Mouse (Mus musculus): ENCODE data around the gene Olfr1013.

The Olfr1013 gene

DNA sequence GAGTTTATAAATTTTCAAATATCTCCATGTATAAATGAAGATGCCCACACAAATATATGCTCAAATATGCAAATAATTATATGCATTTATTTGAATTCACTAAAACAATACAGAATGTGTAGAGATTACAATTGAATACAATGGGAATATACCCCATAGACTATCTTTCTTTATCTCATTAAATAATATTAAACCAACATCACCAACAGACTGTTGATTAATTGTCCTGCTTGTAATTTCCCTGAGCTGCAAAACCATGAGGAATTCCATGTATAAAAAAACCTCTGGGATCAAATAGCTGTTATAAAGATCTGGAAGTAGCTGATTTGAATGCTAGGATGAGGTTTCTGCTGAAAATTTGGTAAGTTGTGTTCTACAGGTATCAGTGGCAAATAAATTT, at the start of gene Olfr1013:
Olfr1013 (plus strand) TSS at position 301 of the 400 bp plus-strand sequence.
- DNase-seq (ENCODE audit: low read depth, low spot score): no peak

DNA sequence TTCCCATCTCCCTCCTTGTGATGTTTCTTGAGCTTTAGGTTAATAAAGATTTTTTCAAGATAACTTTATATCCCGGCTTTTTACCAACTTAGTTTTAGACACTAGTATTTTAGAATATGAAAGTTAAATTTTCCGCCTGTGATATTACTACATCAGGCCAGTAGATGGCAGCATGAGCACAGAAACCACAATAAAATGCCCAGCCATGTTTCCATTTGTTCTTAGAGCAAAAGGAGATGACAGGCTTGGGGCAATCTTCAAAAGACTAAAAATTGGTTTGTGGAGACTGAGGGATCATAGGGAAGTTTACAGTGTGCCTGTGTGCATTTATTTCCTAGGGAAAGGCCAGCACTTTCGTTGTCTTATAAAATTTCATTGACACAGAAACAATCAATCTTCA, 41.1 kb upstream of the Olfr1013 start:
- no peak for DNase-seq (ENCODE audit: low read depth, low spot score)

DNA sequence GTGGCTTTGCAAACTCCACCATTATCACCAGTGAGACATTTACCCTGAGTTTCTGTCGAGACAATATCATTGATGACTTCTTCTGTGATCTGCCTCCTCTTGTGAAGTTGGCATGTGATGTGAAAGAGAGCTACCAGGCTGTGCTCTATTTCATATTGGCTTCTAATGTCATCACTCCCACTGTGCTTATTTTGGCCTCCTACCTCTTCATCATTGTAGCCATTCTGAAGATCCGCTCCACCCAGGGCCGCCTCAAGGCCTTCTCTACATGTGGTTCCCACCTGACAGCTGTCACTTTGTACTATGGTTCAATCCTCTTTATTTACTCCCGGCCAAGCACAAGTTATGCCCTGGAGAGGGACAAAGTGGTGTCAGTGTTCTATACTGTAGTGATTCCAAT, 13.1 kb upstream of the Olfr1013 start:
- no peak for DNase-seq (ENCODE audit: low read depth, low spot score)

DNA sequence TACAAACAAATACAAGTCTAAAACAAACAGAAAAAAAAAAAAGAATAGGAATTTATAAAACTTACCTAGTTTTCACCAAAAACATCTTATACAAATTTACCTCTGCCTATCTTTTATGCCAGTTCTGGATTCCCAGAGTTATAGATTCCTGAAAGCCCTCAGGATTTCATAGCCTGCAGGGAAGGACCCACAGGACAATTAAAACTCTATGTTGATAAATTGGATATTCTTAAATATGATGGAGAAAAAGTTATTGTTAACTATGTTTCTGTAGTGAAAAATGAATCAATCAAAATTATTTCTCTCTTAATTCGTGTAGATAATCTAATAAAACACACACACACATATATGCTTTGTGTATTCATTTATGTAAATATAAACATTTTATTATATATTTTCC, 4.2 kb upstream of the Olfr1013 start, which contains the start of gene Olfr1012:
Olfr1012 (minus strand) TSS at position 101 of the 400 bp plus-strand sequence.
- DNase-seq (ENCODE audit: low read depth, low spot score): no peak

DNA sequence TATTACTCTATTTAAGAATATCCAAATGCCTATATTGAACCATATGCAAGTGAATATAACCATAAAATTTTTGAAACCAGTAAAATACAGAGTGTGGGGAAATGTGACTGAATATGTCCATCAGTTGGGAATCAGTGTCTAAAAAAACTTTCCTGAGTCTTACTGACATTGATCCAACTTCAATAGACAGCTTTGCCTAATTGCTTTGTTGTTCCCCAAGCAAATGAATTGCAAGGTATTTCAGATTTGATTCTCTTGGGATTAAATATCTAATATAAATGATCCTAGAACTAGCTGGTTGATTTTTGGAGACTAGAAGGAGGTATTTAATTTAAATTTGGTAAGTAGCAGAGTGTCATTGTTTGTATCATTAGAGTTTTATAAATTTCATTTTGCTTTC, 5.5 kb downstream of the Olfr1013 start, which contains the start of gene Olfr1014:
Olfr1014 (plus strand) TSS at position 301 of the 400 bp plus-strand sequence.
- no peak for DNase-seq (ENCODE audit: low read depth, low spot score)

DNA sequence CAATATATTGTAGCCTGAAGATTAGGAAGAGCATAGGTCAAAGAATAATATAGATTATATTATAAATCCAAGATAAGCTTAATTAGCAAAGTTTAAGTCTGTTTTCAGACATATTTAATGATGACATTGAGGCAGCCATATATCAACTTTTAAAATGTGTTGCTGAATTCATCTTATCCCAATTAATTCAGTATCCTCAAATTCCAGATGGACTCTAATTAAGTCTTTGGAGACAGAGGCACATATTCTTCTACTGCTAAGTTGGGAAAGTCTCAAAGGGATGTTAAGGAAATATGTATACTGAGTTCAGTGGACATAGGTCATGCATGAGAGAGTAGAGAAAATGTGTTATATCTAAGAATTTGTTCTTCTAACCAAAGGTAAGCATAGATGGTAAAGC, 14.8 kb downstream of the Olfr1013 start, which contains the start of gene Olfr1015:
Olfr1015 (plus strand) TSS at position 301 of the 400 bp plus-strand sequence.
- no peak for DNase-seq (ENCODE audit: low read depth, low spot score)

DNA sequence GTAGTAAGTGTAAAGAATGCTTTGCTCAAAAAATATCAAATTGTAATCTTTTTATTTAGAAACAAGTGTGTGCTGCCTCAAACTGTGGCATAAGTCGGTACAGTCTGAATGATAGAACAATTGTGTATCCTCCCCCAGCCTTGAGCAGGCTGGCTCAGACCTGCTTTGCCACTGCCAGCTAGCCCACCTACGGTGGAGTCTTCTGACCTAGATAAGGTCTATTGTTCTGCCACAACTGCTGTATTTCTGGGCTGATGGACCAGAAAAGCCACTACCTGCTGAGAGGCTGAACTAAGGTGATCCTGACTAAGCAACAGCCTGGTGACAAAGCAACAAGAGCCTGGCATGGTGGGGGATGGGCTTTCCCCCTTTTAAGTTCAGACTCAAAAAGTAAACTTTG, 25.4 kb downstream of the Olfr1013 start:
- no peak for DNase-seq (ENCODE audit: low read depth, low spot score)

DNA sequence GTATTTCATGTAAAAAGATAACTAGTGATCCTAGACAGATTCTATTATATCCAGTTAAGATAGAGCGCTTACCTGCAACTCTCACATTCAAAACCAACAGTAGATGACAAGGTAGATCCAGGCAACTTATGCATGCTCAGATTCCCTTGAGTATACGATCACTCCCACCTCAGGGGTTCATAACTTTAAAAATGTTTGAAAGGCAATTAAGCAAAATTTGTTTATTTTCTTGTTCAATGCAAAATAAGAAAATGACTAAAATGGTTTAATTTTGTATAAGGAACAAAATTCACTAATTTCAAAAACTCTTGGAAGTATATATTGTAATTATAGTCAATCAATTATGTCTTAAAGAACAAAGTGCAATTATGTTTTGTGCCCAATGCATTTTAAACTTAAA, 35.5 kb downstream of the Olfr1013 start, which contains the start of gene Olfr1016:
Olfr1016 (minus strand) TSS at position 101 of the 400 bp plus-strand sequence.
- no peak for DNase-seq (ENCODE audit: low read depth, low spot score)

DNA sequence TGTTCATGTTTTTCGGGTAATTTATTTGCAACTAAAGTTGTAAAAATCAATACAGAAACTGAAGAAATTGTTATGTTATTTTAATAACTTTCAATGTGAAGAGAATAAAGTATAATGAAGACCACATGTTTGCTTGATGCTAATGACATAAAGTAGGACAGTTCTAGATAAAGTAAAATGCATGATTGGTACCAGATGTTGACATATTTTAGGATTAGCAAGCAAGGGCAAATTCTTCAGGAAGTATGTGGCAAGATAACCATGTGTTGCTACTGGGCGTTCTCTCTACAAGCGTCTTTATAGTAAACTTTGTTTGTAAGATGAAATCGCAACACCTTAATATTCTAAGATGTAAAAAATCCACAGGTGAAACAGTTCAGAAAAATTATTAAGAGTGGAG, 37.6 kb downstream of the Olfr1013 start:
- no peak for DNase-seq (ENCODE audit: low read depth, low spot score)

DNA sequence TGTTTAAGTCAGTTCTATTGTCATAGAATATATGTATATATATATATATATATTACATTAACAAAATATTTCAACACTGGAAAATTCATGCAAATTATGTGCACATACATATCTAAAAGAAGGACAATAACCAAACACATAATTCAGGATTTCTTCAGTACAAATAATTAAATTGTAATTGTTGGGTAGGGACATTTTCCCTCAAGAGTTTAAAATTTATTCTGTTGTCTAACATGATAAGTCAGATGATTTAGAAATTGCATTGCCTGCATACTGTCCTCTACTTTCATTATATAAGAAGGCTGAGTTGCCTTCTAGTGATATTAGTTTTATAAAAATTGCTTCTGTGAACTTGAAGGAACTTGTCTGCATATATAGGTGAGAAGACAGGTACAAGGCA, 51.3 kb downstream of the Olfr1013 start, which contains the start of gene Olfr1018:
Olfr1018 (plus strand) TSS at position 301 of the 400 bp plus-strand sequence.
- DNase-seq (ENCODE audit: low read depth, low spot score): no peak

Data from CD4-positive helper T cell, adult 2 months (primary cell).